Mouse (Mus musculus) embryonic facial prominence, embryonic 10.5 days (tissue): ENCODE results near the gene Grpel1. TPM values are rescaled to one million over a fixed set of nuclear protein-coding genes. Genes with fewer than 3 reads are reported as not detected.

Experiments
- DNase-seq: peaks from one replicate; pipeline ENCODE4 v3.0.0-alpha.2; 2017; ENCODE audit warnings: low spot score
- H3K27ac ChIP-seq: fragments of 300-500 bp; sonication (generic); replicated peaks from 2 replicates; pipeline ENCODE4 v1.5.1; 2016; ENCODE audit warnings: mild to moderate bottlenecking
- H3K27me3 ChIP-seq: fragments of 300-500 bp; sonication (generic); replicated peaks from 2 replicates; pipeline ENCODE4 v1.6.1; 2016; ENCODE audit warnings: low read depth, mild to moderate bottlenecking; ENCODE audit not compliant: poor library complexity, severe bottlenecking
- H3K36me3 ChIP-seq: fragments of 300-500 bp; sonication (generic); replicated peaks from 2 replicates; pipeline ENCODE4 v1.6.1; 2016; ENCODE audit warnings: mild to moderate bottlenecking, moderate library complexity
- H3K4me1 ChIP-seq: fragments of 300-500 bp; sonication (generic); 2 replicates; pipeline ENCODE4 v1.6.1; 2016
- H3K4me3 ChIP-seq: fragments of 300-500 bp; sonication (generic); 2 replicates; pipeline ENCODE4 v1.5.1; 2016; ENCODE audit warnings: mild to moderate bottlenecking, moderate library complexity
- H3K9me3 ChIP-seq: fragments of 300-500 bp; sonication (generic); 2 replicates; pipeline ENCODE4 v1.6.1; 2016; ENCODE audit warnings: mild to moderate bottlenecking
- WGBS: fragments of 180-500 bp; shearing (Covaris S2); methylation state at CpG from one replicate; pipeline ENCODE4 v1.1.7; 2016; 5-methylcytosine and 5-hydroxymethylcytosine counted together
- polyA plus RNA-seq: library from polyadenylated mRNA; unstranded; fragments of >200 nt; fragmentation: Nextera tagmentation; extraction: Ambion mirVana; gene quantifications from 2 replicates; pipeline ENCODE4 v1.2.1, GENCODE M21; 2016

The Grpel1 gene
- polyA plus RNA-seq, 1 experiment from 2014 or later = 59.8 TPM

- H3K27me3 ChIP-seq = no peaks in the 10 kb centered on the region
- H3K4me3 ChIP-seq = no peak overlapping the region
- no peaks in the 10 kb centered on the region for H3K9me3 ChIP-seq
- DNase-seq = no peak
- peaks cover 5% of the 10 kb centered on the region for H3K4me1 ChIP-seq
- H3K36me3 ChIP-seq = peaks cover 87% of the 10 kb centered on the region
- no peak overlapping the region for H3K27ac ChIP-seq
- 94% methylated on average over 8 of the region's 8 CpGs for WGBS
Observed at GRCm38 (mm10) chr5:36471206-36471605, 6.4 kb downstream of the Grpel1 start.

GRCm38 (mm10) chr5:36472876-36473655 is 8.3 kb downstream of the Grpel1 start:
- H3K27ac ChIP-seq = no peak overlapping the region
- H3K36me3 ChIP-seq = peaks cover 87% of the 10 kb centered on the region
- 92% methylated on average over 4 of the region's 4 CpGs for WGBS
- DNase-seq = no peak
- no peaks in the 10 kb centered on the region for H3K4me1 ChIP-seq
- no peaks in the 10 kb centered on the region for H3K9me3 ChIP-seq
- no peak overlapping the region for H3K4me3 ChIP-seq
- no peaks in the 10 kb centered on the region for H3K27me3 ChIP-seq

DNA sequence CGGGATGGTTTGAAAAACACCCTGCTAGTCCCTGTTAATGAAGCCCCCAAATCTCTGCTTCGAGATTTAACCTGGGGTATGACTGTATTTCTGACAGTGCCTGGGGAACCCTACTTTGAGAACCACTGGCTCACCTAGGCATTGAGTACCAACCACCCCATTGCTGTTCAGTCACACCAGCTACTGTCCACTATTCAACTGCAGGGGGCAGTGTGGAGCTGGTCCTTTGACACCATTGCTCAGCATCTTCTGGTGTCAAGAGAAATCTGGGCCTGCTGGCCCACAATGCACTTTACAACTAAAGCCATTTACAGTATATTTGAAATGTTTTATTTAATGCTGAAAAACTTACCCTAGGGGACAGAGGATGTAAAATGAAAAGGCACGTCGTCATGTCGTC is 9.5 kb downstream of the Grpel1 start:
- Histone ChIP-seq H3K36me3 (peaks cover 75% of the 10 kb centered on the region), H3K27ac (no peak overlapping the region), H3K4me1 (no peaks in the 10 kb centered on the region), H3K9me3 (no peaks in the 10 kb centered on the region), H3K4me3 (no peak overlapping the region), H3K27me3 (no peaks in the 10 kb centered on the region)
- WGBS = 84% methylated on average over 5 of the region's 5 CpGs
- peak; percentile 69 for DNase-seq

DNA sequence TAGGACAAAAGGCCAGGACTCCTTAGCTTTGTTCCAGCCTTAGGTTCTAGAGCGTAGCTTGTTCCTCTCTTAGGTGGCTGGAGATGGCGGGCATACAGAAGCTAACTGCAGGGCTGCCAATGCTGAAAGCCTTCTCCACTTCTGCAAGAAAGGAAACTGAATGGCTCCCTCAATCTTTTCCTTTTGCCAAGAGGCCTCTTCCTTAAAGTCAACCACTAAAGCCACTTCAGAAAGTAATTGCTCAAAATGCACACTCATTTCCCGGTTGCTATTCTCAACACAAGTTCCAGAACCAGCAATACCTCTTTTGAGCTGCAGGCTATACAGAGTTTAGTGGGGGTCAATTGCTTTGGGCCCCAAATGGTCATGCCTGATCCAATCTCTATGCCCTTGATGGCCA is 12.7 kb downstream of the Grpel1 start:
- Histone ChIP-seq H3K4me1 (peaks cover 12% of the 10 kb centered on the region), H3K9me3 (no peaks in the 10 kb centered on the region), H3K4me3 (no peak overlapping the region), H3K27ac (no peak overlapping the region), H3K27me3 (no peaks in the 10 kb centered on the region), H3K36me3 (peaks cover 59% of the 10 kb centered on the region)
- DNase-seq = no peak
- WGBS = 89% methylated on average over 3 of the region's 3 CpGs

GRCm38 (mm10) chr5:36478540-36479420 is 14.0 kb downstream of the Grpel1 start:
- H3K36me3 ChIP-seq = peaks cover 46% of the 10 kb centered on the region
- no peak overlapping the region for H3K4me3 ChIP-seq
- H3K4me1 ChIP-seq = peaks cover 23% of the 10 kb centered on the region
- H3K9me3 ChIP-seq = no peaks in the 10 kb centered on the region
- H3K27me3 ChIP-seq = no peaks in the 10 kb centered on the region
- DNase-seq = no peak
- WGBS = 88% methylated on average over 6 of the region's 6 CpGs
- H3K27ac ChIP-seq = no peak overlapping the region

DNA sequence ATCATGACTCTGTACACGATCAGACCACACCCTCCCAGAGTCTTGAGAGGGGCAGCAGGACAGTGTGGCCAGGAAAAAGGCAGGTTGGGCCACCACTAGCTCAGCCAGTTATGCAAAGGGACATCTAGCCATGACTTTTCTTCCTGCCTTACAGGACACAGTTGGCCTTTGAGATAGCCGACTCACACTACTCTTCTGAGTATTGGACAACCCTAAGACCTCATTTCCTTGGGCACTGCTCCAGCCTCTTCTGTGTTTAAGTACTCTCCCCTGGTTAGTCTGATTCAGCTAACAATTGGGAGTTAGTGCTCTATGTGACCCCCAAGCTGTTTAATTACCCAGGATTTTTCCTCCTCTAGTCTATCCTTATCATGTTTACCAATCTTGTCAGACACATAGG is 14.9 kb downstream of the Grpel1 start:
- H3K27ac ChIP-seq = no peak overlapping the region
- peaks cover 39% of the 10 kb centered on the region for H3K36me3 ChIP-seq
- no peak overlapping the region for H3K4me3 ChIP-seq
- 85% methylated on average over 2 of the region's 2 CpGs for WGBS
- H3K9me3 ChIP-seq = no peaks in the 10 kb centered on the region
- peaks cover 2% of the 10 kb centered on the region; the same call in 1 of the 2 replicates for H3K27me3 ChIP-seq
- DNase-seq = no peak
- peaks cover 28% of the 10 kb centered on the region for H3K4me1 ChIP-seq

DNA sequence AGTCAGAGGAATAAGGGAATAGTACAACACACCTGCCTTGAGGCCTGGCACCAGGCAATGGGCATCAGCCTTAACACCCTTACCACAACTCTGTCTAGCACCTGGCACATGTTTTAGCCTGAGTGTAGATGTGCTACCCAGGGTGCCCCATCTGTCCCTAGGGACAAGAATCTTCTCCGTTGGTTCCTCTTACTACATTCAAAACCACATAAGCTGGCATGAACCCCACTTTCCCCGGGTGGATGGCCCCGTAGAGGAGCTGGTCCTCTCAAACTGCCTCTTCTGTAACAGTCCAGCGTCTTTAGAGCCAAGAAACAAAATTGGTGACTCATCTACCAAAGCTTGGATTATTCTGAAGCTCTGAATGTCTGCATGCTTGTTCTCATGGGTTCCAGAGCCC is 15.6 kb downstream of the Grpel1 start:
- no peak overlapping the region for H3K4me3 ChIP-seq
- peaks cover 8% of the 10 kb centered on the region for H3K27me3 ChIP-seq
- WGBS = 92% methylated on average over 4 of the region's 4 CpGs
- H3K4me1 ChIP-seq = peaks cover 35% of the 10 kb centered on the region
- H3K36me3 ChIP-seq = peaks cover 35% of the 10 kb centered on the region
- no peaks in the 10 kb centered on the region for H3K9me3 ChIP-seq
- no peak overlapping the region for H3K27ac ChIP-seq
- DNase-seq = no peak

GRCm38 (mm10) chr5:36481114-36481513 is 16.3 kb downstream of the Grpel1 start:
- peaks cover 38% of the 10 kb centered on the region for H3K4me1 ChIP-seq
- no peak for DNase-seq
- H3K27ac ChIP-seq = no peak overlapping the region
- H3K4me3 ChIP-seq = no peak overlapping the region
- 78% methylated on average over 1 of the region's 1 CpGs for WGBS
- H3K36me3 ChIP-seq = peaks cover 29% of the 10 kb centered on the region
- H3K9me3 ChIP-seq = 0 out of 2 replicates have a peak, but pooled peaks cover 2% of the 10 kb centered on the region
- peaks cover 16% of the 10 kb centered on the region for H3K27me3 ChIP-seq

GRCm38 (mm10) chr5:36483203-36484101 is 18.7 kb downstream of the Grpel1 start:
- peak overlapping the region; percentile 96 for H3K4me3 ChIP-seq
- peaks cover 38% of the 10 kb centered on the region for H3K4me1 ChIP-seq
- 0 out of 2 replicates have a peak, but pooled peaks cover 2% of the 10 kb centered on the region for H3K9me3 ChIP-seq
- DNase-seq = peak; percentile 68
- H3K27ac ChIP-seq = peak overlapping the region; percentile 89
- H3K27me3 ChIP-seq = peaks cover 26% of the 10 kb centered on the region
- peaks cover 16% of the 10 kb centered on the region for H3K36me3 ChIP-seq
- 6% methylated on average over 58 of the region's 58 CpGs for WGBS

DNA sequence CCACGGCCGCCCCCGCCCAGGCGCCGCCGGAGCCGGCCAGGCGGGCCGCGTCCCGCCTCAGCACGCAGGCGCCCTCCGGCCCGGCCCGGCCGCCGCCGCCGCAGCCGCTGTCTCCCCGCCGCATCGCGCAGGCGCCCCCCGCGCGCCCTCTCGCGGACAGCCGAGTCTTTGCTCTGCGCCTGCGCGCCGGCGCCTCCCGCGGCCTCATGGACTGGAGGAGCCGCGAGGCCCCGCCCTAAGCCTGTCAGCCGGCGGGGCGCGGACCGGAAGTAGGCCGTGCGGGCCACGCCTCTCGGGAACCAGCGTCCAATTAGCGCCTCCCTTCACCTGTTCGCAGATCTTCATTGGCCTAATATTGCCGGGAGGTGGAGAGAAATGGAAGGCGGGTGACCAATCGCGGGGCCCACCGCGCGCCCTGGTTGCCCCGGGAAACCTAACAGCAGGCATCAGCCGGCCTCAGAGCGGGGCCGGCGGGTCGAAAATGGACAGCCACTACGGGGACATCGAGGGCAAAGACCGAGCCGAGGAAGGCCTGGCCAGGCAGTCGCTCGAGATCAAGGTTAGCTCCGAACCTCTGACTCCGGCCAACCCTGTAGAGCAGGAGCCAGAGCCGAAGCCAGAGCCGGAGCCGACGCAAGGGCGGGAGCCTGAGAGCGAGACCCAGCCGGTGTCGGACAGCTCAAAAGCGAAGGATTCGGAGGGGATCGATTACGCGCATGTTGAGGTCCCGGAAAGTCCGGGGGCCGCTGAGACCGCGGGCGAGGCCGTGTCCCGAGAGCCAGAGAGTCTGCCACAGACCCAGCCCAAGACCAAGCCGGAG is 19.6 kb downstream of the Grpel1 start, which contains the start of the genes Tada2b and Ccdc96:
Gene Tada2b, minus strand, starts transcription at position 115 of the 820 bp plus-strand sequence.
Gene Ccdc96, plus strand, starts transcription at position 418 of the 820 bp plus-strand sequence.
- H3K36me3 ChIP-seq = peaks cover 16% of the 10 kb centered on the region
- H3K27me3 ChIP-seq = peaks cover 26% of the 10 kb centered on the region
- 0 out of 2 replicates have a peak, but pooled peaks cover 2% of the 10 kb centered on the region for H3K9me3 ChIP-seq
- DNase-seq = peak; percentile 99
- WGBS = 7% methylated on average over 97 of the region's 97 CpGs
- peak within 1 kb of the TSS; percentile 89 for H3K27ac ChIP-seq
- peak within 1 kb of the TSS; percentile 96 for H3K4me3 ChIP-seq
- peaks cover 38% of the 10 kb centered on the region for H3K4me1 ChIP-seq

DNA sequence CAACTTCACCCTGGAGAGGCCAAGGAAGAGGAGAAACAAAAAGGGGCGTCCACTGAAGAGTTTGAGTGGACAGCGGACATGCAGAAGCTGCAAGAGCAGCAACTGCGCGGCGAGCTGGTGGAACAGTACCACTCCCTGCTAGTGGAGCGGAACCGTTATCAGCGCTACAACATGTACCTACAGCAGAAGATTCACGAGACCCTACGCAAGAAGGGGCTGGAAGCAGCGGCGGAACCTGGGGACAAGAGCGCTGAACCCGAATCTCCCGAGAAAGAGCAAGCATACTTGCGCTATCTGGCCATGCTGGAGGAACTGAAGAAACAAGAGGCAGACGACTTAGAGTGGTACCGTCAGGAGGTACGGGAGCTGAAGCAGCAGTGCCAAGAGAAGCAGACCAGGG is 20.5 kb downstream of the Grpel1 start:
- peak overlapping the region; percentile 96 for H3K4me3 ChIP-seq
- peak; percentile 11 for DNase-seq

More for the DNA sequence above, 20.5 kb downstream of the Grpel1 start:
- Histone ChIP-seq H3K27ac (no peak overlapping the region), H3K9me3 (0 out of 2 replicates have a peak, but pooled peaks cover 2% of the 10 kb centered on the region), H3K36me3 (peaks cover 16% of the 10 kb centered on the region), H3K4me1 (peaks cover 38% of the 10 kb centered on the region), H3K27me3 (peaks cover 26% of the 10 kb centered on the region)
- 41% methylated on average over 19 of the region's 19 CpGs for WGBS
